ENCODE assay signal across 11 mouse cellular contexts in genomic region chr2:84229777-84230176, GRCm38 (mm10).
DNase-seq lines count a peak whose midpoint lies in the region; ATAC-seq lines count a peak whose summit lies in the region.
"Had no signal": no experiment of that assay in that cellular context is flagged by ENCODE, and none has a peak within 500 bp of the region (broad histone marks: within the 10 kb centered on the region; RNA-seq: fewer than 3 reads in every experiment).

No protein-coding gene starts in this region.

- H3K9ac ChIP-seq in kidney, embryonic 14.5 days (ENCODE audit: low read depth, low read length), result no peak overlapping the region

- H3K9me3 ChIP-seq in kidney, embryonic 14.5 days (ENCODE audit: control insufficient read depth, low read length), result no peaks in the 10 kb centered on the region

- no peak overlapping the region for H3K27ac ChIP-seq in kidney, embryonic 14.5 days (ENCODE audit: low read depth, low read length)

- no peaks in the 10 kb centered on the region for H3K4me1 ChIP-seq in kidney, embryonic 14.5 days (ENCODE audit: control insufficient read depth, insufficient read depth, low read length)

- DNase-seq in kidney, adult 18-20 months, result peak; percentile 18
- peak; percentile 17 to 33 for DNase-seq in heart, postnatal 14 days
- peak; percentile 29 to 57 for DNase-seq in kidney, postnatal 36 days
- no peak for DNase-seq in layer of hippocampus, adult 11-12 months (ENCODE audit: low spot score)
- no peak for DNase-seq in urinary bladder, postnatal 14 days (ENCODE audit: low spot score)
- DNase-seq in left cerebral cortex, adult 8-10 months (ENCODE audit: low spot score in 2 of 2), result no peak
- DNase-seq: cerebellum, adult 18-20 months; right cerebral cortex, postnatal 25 days had no signal

- H3K36me3 ChIP-seq in kidney, embryonic 14.5 days (ENCODE audit: control insufficient read depth, insufficient read depth, low read length), result no peaks in the 10 kb centered on the region

- no peak for ATAC-seq in kidney, embryonic 14.5 days (ENCODE audit: low FRiP score, low TSS enrichment)
- ATAC-seq: forebrain, embryonic 14.5 days had no signal

- intact Hi-C loops in heart, postnatal 14 days (cut with DNase I), result loop anchor here (5.0 kb wide), 1 partner anchor 42 kb away; no protein-coding TSS in a partner anchor

- no peak overlapping the region for H3K4me3 ChIP-seq in kidney, embryonic 14.5 days (ENCODE audit: low read length)

- no peak overlapping the region for H3K4me2 ChIP-seq in kidney, embryonic 14.5 days (replicated peaks; ENCODE audit: low read depth, low read length)

- 63% methylated on average over 3 of the region's 3 CpGs for WGBS in kidney, embryonic 14.5 days

- no peaks in the 10 kb centered on the region for H3K27me3 ChIP-seq in kidney, embryonic 14.5 days (ENCODE audit: control insufficient read depth, insufficient read depth, low read length)
- H3K27me3 ChIP-seq: CH12.LX had no signal

Comparison
In these comparisons a context has a peak if more than half of its experiments do, and no peak if none do; other contexts are left out.
1. DNase-seq: peak in kidney, adult 18-20 months (single experiment), heart, postnatal 14 days (2 of 2) and kidney, postnatal 36 days (2 of 2); none in layer of hippocampus, adult 11-12 months (single experiment), urinary bladder, postnatal 14 days (single experiment) and left cerebral cortex, adult 8-10 months (0 of 2).